Mouse (Mus musculus) intestine, embryonic 15.5 days (tissue): ENCODE results near the gene Tex13b. TPM values are rescaled to one million over a fixed set of nuclear protein-coding genes. Genes with fewer than 3 reads are reported as not detected.

Experiments used
- polyA plus RNA-seq: library from polyadenylated mRNA; unstranded; fragments of >200 nt; fragmentation: Nextera tagmentation; extraction: Ambion mirVana; gene quantifications from 2 replicates; pipeline ENCODE4 v1.2.1, GENCODE M21; 2015

Gene Tex13b
- polyA plus RNA-seq, 1 experiment from 2014 or later: not detected

Other genes starting within 250 kb of the Tex13b start
- gene Tsc22d3, start 212.8 kb downstream of the Tex13b start, polyA plus RNA-seq: 61.8 and 65.6 TPM in 2 replicates
- 2.8 and 2.9 TPM in 2 replicates for gene Mid2, start 148.8 kb downstream of the Tex13b start, polyA plus RNA-seq
- 0.77 and 0.88 TPM in 2 replicates for gene Vsig1, start 94.2 kb upstream of the Tex13b start, polyA plus RNA-seq
- 46.0 and 46.2 TPM in 2 replicates for gene Psmd10, start 143.3 kb upstream of the Tex13b start, polyA plus RNA-seq
- 14.9 and 16.7 TPM in 2 replicates for gene Atg4a, start 143.5 kb upstream of the Tex13b start, polyA plus RNA-seq